Mouse (Mus musculus): ENCODE measurements around the gene Unc5c.

Gene Unc5c

DNA sequence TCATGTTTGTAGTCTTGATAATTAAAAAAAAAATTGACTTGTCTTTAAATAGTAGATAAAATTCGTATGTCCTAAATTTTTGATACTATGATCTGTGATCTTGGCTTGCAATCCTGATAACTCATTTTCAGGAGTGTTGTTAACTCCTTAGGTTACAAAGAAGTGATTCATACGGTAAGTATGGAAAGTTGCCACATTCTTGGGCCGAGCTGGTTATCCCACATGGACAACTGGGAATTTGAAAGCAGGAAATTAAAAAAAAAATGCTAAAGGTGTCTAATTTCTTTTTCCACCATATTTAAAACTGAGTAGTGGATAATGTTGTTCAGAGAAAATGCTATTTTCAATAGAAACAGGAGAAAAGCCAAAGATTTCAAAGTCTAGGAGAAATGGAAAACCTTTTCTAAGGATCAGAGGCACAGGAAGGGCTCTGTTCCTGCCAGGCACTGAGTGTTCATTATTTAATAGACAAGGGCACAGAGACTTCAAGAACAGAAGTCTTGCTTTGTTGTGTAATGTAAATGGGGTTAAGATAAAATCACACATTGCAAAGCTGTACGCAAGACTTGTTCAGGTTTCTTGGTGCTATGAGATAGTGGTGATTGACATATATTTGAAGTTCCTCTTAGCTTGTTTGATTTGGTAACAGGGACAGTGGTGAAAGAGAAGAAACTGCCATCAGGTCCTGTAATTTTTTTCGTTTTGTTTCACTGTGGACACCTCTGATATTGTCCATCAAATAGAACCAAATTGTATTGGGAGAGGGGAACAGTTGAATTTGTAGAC is 46.4 kb downstream of the Unc5c start:
- no peak for DNase-seq (ENCODE audit: low read depth, low spot score)

DNA sequence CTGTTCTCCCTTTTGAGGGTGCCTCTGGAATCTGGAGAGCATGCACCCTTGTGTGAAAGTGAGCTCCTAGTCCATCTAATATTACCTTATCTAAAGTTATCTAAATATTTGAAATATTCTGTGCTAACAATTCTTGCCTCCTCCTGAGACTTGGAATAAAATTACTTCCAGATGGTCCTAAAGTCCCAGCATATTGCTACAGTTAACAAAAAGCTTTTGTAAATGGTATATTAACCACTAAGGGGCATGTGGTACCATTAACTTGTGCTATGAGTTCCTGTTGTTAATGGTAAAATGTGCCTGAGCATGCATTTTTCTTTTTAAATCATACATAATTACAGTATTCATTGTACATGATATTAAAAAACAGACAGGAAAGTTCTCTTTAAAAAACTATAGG is 63.7 kb downstream of the Unc5c start:
- no peak for DNase-seq (ENCODE audit: low read depth, low spot score)

DNA sequence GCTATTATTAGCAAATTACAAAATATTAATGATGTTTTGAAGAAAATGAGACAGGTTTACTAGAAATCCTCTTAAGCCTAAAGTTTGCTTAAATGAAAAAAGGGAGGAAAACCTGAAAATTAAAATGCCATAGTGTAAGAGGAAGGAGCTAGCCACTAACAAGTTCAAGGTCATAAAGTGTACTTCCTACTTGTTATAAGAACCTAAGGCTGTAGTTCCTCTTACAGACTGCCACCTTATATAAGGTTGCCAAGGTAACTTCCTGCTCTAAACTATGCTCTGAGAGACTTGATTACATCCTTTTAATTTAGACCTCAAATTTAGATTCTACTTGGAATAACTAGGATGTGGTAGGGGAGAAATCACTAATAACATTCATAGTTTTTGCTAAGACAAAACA is 64.6 kb downstream of the Unc5c start:
- DNase-seq (ENCODE audit: low read depth, low spot score) = no peak

DNA sequence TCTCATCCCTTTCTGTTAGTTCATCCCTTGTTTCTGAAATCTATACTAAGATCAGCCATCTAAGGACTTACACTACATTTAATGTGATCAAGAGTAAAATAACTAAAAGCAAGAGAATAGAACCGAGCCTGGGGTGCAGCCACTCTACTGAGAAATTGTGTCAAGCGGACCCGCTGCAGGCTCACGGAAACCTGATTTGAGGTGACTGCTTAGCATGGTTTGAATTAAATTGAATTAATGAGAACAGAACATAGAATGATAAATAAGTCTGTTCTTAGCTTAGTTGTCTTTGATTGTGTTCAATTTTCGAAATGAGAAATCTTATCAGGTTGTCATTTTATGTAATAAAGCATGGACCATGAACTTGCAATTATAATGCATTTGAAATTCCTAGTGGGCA is 68.8 kb downstream of the Unc5c start:
- DNase-seq (ENCODE audit: low read depth, low spot score) = no peak

DNA sequence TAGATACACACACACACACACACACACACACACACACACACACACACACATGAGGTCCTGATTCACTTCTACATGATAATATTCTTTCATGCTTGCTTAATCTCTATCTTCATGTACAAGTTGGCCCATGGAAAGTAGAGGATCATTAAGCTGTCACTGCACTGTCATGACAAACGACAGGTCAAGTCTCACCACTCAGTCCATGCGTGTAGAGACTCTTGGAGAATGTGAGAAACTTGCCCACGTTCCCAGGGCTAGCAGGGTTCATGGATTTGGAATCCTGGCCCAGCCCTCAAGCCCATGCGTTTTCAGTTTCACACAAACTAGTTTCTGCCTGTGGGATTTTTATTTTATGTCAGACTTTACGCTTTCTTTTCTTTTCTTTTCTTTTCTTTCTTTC is 71.8 kb downstream of the Unc5c start:
- DNase-seq (ENCODE audit: low read depth, low spot score) = no peak

DNA sequence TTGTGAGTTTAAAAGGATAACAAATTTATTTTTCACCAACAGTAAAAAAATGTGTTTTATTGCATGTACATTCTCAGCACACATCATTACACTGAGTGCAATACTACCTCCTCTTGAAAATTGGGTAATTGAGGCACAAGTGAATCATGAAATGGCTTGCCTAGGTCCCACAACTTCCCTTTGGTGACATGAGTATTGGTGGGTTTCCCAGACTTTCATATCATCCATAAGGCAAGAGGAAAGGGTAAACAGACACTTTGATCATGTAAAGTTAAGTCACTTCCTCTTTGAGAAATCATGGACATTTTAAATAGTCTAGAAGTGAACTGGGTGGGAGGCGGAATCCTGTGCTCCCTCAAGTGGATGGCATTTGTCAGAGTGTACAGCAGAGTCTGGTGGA is 73.1 kb downstream of the Unc5c start:
- no peak for DNase-seq (ENCODE audit: low read depth, low spot score)

DNA sequence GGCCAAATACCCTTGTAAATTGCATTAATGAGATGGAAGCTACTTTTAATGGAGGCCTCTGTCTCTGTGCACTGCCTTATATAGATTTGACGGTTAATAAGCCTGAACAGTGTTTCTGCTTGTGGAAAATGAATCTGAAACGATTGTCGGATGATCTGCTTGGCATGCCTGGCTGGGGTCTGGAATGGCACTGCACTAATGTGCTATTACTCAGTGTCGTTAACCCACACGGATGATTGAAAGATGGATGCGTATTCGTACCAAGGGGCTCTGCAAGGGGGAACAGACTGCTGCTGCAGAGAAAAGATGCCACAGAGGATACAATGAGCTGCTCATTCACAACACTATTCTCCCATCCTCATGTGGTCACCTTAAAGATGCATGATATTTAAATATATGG is 75.7 kb downstream of the Unc5c start:
- DNase-seq (ENCODE audit: low read depth, low spot score) = no peak

DNA sequence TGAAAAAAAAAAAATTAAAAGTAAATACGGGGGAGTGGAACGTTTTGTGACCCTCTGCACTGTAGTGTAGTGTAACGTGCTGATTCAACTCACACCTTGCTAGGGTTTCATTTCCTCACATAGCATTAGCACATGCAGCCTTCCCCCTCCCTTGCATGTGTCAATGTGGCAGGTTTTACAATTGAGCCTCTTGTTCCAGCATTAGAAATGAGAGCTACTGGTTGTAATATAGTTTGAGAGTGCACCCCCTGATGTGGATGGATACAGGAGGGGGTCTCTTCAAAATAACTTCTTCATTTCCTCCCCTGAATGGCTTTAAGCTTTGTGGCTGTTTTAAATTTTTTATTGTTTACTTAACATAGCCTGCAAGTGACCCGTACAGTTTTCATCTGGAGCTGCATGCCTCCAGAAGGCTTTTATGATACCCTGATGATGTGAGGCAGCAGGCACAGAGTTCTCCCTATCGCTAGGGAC is 82.4 kb downstream of the Unc5c start:
- no peak for DNase-seq (ENCODE audit: low read depth, low spot score)

DNA sequence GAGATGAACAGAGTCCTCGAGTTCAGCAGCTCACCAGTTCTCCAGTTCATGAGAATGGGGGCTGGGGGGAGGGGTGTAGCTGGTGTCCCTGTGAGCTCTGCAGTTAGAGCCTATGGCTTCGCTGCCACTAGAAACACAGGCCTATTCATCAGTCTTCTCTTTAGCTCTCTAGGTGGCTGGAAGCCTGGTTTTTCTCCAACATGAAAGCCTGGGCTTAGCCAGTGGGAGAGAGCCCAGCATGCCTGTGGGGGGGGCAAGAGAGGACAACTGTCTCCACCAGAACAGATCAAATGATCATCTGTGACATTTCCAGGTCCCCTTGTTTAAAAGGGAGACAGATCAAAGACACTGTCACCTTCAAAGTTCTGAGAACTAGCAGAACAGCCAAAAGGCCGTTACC is 84.6 kb downstream of the Unc5c start:
- DNase-seq (ENCODE audit: low read depth, low spot score) = peak; percentile 16

DNA sequence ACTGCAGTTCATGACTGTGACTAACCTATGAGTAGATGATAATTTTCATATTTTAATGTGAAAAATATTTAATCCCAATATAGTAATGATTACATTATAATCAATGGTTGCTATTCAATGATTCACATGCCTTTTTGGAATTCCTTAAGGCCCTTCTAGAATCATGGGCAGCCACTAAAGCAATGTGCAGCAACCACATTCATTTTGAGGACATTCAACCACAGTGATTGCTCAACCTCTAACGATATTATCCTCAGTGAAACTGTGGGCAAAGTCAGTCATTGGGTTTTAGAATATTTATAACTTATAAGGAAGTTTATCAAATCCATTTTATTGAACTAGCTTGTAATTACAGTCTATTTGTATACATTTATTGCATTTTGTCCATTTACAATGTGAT is 87.9 kb downstream of the Unc5c start:
- no peak for DNase-seq (ENCODE audit: low read depth, low spot score)

DNA sequence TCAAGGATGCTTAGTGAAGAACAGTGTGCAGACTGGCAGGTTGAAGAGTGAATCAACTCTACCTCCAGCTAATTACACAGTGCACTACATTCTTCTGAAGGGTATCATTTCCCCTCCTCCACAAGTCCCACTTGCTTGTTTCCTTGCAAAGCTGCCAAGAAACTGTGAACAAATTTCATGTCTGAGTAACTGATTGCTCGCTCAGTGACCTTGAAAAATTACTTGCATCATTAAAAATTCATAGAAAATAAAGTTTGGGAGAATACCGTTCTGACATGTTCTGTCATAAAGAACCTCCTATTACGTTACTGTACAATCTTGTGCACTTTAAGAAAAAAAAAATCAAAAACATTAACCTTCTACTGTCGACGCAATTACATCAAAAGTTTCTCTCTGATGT is 92.1 kb downstream of the Unc5c start:
- no peak for DNase-seq (ENCODE audit: low read depth, low spot score)

DNA sequence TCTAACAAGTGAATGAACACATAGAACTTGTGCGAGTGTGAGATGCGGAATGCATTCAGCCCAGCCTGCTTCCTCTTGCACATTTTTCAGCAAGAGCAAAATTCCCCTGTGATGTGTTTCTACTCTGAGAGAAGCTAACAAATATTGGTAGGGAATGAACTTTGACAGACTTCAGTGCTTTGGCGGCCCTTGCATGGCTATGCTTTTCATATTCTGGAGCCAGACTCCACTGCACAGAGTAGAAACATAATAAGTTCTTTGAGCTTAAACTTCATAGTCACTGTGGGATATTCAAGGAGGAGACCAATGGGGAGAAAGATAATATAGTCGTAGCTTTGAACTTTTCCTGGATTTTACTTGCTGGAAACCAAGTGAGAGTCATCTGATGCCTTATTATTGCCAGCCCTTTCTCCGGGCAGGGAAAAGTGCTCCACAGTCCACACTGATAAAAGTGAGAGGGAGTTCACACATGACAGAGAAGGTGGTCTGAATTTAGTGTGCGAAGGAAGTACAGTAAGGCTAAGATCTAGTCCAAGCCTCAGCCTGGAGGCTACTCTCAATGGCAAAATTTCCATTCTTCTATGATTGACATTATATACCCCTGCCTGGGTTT is 110.2 kb downstream of the Unc5c start:
- DNase-seq (ENCODE audit: low read depth, low spot score) = no peak

DNA sequence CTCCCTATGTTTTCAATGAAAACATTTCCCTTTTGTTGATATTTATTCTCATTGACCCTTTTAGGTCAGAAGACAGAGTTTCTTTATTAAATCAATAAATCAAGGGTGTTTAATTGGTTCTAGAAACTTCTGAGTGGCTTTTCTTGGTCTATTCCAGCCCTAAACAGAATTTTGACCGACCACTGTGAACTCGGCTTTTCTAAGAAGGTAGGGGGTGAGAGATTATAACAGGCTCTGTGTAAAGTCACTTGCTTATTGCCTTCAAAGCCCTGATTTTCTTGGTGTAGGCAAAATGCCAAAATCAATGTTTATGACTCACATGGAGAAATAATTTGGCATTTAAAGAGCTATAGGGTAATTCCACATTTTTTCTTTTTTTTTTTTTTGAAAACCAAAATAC is 112.4 kb downstream of the Unc5c start:
- no peak for DNase-seq (ENCODE audit: low read depth, low spot score)

DNA sequence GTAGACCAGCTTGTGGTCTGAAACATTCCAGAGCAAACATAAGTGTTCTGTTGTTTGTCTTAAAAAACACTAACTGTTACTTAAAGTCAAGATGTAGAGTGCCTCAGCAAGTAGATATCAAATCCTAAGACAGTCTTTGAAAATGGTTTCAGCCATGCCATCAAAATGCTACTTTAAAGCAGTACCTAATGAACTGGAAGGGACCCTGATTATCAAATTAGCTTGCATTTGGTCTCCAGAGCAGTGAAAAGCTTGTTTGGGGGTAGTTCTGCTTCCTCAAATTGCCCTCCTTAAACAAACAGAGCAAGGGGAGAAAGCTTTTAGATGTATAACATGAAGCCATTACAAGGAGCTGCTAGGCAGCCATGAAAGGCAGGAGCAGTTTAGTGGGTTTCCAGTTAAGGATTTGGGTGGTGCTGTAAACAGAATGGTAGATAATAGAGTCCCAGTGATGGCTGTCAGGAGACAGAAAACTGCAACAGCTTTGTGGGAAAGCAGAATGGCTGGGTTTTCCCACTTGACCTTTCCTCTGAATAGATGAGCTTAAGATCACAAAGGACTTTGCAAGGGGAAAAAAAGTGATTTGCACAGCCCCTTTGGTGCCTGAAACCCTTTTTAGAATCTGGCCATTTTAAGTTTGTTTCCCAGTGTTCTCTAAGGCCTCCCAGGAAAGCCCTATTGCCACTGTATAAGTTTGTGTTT is 116.3 kb downstream of the Unc5c start:
- DNase-seq (ENCODE audit: low read depth, low spot score) = no peak

DNA sequence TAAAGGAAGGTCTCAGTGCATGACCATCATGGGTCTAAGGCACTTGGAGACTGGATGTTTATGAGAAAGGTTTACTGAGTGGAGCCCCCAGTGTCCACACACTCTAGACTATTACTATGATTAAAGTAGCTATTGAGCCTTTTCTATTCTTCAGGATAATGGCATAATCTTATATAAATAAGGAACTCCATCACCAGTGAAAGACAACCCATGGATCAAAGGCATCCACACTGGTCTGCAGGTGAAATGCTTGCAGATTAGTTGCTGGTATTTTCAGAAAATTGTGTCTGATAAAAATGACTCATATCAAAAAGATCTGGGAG is 116.8 kb downstream of the Unc5c start:
- DNase-seq (ENCODE audit: low read depth, low spot score) = no peak

DNA sequence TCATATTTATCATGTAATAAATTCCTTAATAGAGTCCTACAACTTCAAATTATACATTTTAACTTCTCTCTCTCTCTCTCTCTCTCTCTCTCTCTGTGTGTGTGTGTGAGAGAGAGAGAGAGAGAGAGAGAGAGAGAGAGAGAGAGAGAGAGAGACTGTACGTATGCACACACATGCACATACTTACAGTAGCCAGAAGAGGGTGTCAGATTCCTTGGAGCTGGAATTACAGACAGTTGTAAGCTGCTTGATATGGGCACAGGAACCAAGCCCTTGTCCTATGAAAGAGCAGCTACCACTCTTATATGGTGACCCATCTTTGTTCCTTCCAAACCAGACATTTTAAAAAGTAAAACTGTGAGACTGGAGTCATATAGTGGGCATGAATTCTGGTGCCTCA is 118.2 kb downstream of the Unc5c start:
- no peak for DNase-seq (ENCODE audit: low read depth, low spot score)

DNA sequence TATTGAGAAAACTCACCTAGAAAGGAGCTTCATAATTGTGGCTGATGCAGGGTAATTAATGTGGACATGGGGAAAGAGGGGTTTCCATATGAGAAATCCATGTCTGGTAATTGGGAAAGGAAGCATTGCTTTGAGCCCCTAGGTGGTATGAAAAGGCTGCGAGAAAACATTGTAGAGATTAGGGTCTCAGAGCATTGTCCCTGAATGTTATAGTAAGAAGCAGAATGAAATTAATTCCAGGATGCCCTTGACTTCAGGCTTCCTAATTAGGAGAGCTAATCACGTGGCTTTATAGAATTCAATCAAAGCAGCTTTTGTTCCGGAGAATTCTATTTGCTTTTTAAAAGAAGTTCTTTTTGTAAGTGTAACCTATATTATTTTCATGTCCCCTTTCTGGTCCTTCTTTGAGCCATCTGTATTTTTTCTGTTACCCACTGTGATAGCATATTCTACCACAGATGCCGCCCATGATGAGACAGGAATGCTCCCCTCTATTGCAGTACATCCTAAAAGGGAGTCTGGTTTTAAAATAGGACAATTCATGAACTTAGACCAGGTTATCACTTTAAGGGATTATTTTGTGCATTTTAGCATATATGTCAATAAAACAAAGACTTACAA is 124.5 kb downstream of the Unc5c start:
- DNase-seq (ENCODE audit: low read depth, low spot score) = no peak

DNA sequence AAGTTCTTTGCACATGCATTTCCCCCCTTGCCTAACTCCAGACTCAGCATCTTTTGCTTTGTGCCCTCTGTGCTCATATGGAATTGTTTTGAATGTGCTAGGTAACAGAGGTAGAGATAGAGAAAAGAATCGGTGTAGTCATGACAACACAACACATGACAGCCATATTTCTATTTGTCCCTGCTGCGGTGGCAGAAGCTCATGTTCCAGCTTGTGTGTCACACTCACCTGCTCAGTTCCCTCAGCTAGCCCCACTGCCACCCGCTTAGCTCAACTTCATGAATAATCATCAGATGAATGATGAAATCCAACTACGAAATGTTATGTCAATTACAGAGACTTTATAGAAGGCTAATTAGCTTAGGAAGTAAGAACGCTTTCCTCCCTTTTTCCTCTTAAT is 128.2 kb downstream of the Unc5c start:
- DNase-seq (ENCODE audit: low read depth, low spot score) = no peak

DNA sequence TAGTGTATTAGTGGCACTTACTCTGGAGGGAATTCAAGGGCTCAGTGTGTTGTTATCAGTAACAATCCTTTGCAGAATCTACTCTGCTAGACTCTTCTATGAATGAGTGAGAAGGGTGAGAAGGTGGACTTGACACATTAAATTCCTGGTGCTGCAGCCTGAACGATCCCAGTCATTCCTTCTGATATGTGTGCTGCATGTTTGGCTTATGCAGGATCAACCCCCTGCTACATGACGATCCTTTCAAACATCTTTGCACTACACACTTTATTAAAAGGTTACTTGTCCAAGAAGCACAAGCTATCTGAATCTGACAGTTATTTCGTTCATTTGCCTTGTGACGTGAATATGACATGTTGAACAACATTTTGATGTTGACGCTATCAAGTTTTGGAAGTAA is 129.1 kb downstream of the Unc5c start:
- DNase-seq (ENCODE audit: low read depth, low spot score) = no peak

DNA sequence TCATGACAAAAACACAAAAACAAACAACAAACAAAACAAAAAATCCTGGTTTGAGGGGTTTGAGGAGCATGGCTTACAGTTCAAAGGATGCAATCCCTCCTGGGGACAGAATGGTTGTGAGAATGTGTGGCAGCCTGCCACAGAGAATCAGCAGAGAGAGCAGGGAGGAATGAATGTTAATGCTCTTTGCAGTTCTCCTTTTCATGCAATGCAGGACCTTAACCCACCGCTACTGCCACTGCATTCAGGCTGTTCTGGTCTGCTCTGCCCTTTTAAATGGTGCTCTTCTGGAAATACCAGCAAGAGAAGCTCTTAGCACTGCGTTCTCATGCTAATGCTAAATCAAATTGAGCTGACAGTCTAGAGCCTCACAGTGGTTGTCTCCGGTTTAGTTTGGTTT is 130.1 kb downstream of the Unc5c start:
- DNase-seq (ENCODE audit: low read depth, low spot score) = no peak

DNA sequence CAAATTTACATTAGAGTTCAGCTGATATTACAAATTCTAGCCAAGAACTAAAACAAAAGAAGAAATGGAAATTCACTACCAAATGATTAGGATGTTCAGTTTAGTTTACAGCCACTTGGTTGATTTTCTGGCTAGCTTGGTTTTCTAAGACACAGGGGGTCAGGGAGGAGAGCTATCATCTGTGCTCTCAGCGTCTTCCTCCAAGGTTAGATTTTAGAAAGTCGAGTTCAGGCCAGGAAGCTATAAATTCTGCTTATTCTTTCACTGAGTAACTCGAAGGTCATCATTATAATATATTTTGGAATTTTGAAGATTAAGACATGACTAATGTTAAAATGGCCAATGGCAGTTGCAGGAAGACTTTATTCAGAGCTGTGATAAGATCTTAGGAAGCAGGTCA is 131.4 kb downstream of the Unc5c start:
- no peak for DNase-seq (ENCODE audit: low read depth, low spot score)

DNA sequence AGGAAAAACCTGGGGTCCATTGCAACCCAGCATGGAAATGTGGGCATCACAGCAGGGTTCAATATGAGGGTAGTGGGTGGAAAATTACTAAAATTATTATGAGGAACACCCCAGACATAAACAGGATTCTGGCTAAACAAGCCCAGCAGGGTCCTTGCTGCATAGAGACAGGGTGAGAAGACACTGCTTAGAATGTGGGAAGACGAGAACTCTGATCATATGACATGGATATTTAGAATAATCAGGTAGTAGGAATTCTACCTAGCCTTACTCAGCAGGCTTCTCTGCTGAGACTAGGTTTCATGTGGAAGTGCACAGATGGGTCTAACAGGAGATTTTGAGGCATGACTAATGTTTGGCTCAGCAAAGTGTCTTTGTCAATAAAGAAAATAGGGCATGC is 131.9 kb downstream of the Unc5c start:
- DNase-seq (ENCODE audit: low read depth, low spot score) = no peak

DNA sequence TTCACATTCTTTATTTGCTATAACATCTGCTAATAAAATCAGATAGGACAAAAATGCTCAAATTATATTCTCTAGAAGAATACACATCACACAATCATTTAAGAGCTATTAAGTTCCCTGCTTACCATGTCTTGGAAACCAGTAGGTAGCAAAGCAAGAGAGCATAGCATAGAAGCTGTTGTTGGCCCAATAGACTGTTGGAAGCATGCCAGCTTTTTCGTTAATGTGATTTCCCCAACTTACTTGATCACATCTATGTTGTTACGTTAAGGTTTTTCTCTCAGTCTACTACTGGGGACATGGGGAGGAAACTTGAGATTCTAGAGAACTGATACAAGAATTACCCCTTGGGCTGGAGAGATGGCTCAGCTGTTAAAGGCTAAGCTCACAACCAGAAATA is 133.0 kb downstream of the Unc5c start:
- no peak for DNase-seq (ENCODE audit: low read depth, low spot score)

Measured in telencephalon, adult 2 months (tissue).